Mouse (Mus musculus) hindbrain, embryonic 15.5 days (tissue): ENCODE measurements around the gene Khsrp. TPM values are rescaled to one million over a fixed set of nuclear protein-coding genes. Genes with fewer than 3 reads are reported as not detected.
A peak's percentile ranks its signal among the peaks of the same experiment; 100 is the strongest.

ENCODE experiments used
- ATAC-seq: fragments of 200-750 bp; cut with Nextera tagmentation; 2 replicates; pipeline ENCODE4 v1.8.0; 2017; ENCODE audit warnings: low read depth, moderate number of reproducible peaks, moderate TSS enrichment; ENCODE audit not compliant: low FRiP score
- H3K27ac ChIP-seq: fragments of 300-500 bp; sonication (generic); replicated peaks from 2 replicates; pipeline ENCODE4 v1.5.1; 2015; ENCODE audit warnings: mild to moderate bottlenecking, inconsistent platforms
- H3K27me3 ChIP-seq: fragments of 300-500 bp; sonication (generic); 2 replicates; pipeline ENCODE4 v1.6.1; 2015; ENCODE audit warnings: control low read depth, inconsistent platforms
- H3K36me3 ChIP-seq: fragments of 300-500 bp; sonication (generic); 2 replicates; pipeline ENCODE4 v1.6.1; 2015; ENCODE audit warnings: control low read depth, inconsistent platforms
- H3K4me1 ChIP-seq: fragments of 300-500 bp; sonication (generic); replicated peaks from 2 replicates; pipeline ENCODE4 v1.6.1; 2015; ENCODE audit warnings: control low read depth, inconsistent platforms
- H3K4me2 ChIP-seq: fragments of 300-500 bp; sonication (generic); 2 replicates; pipeline ENCODE4 v1.6.1; 2015; ENCODE audit warnings: moderate library complexity, mild to moderate bottlenecking, inconsistent platforms
- H3K4me3 ChIP-seq: fragments of 300-500 bp; sonication (generic); 2 replicates; pipeline ENCODE4 v1.5.1; 2015; ENCODE audit warnings: mild to moderate bottlenecking, inconsistent platforms
- H3K9ac ChIP-seq: fragments of 300-500 bp; sonication (generic); 2 replicates; pipeline ENCODE4 v1.6.1; 2015; ENCODE audit warnings: inconsistent platforms
- H3K9me3 ChIP-seq: fragments of 300-500 bp; sonication (generic); 2 replicates; pipeline ENCODE4 v1.6.1; 2016; ENCODE audit warnings: control low read depth, inconsistent platforms
- WGBS: fragments of 180-500 bp; shearing (Covaris S2); methylation state at CpG from one replicate; pipeline ENCODE4 v1.1.7; 2015; 5-methylcytosine and 5-hydroxymethylcytosine counted together
- polyA plus RNA-seq: library from polyadenylated mRNA; unstranded; fragments of >200 nt; fragmentation: Nextera tagmentation; extraction: Ambion mirVana; gene quantifications from 2 replicates; pipeline ENCODE4 v1.2.1, GENCODE M21; 2015

Khsrp gene
- polyA plus RNA-seq, 1 experiment from 2014 or later: 31.2 TPM

- peaks cover 44% of the 10 kb centered on the region for H3K36me3 ChIP-seq
- H3K27me3 ChIP-seq: no peaks in the 10 kb centered on the region
- no peak for ATAC-seq
- no peak overlapping the region for H3K4me3 ChIP-seq
- H3K9me3 ChIP-seq: no peaks in the 10 kb centered on the region
- WGBS: 89% methylated on average over 5 of the region's 5 CpGs
- H3K27ac ChIP-seq: no peak overlapping the region
- no peaks in the 10 kb centered on the region for H3K4me1 ChIP-seq
- no peak overlapping the region for H3K9ac ChIP-seq
- no peak overlapping the region for H3K4me2 ChIP-seq
Observed at GRCm38 (mm10) chr17:57020960-57021359, 10.4 kb downstream of the Khsrp start.

- 89% methylated on average over 2 of the region's 2 CpGs for WGBS
Observed at GRCm38 (mm10) chr17:57019693-57020092, 11.6 kb downstream of the Khsrp start.

GRCm38 (mm10) chr17:57012245-57012795 is 19.0 kb downstream of the Khsrp start:
- Histone ChIP-seq H3K36me3 (peaks cover 14% of the 10 kb centered on the region), H3K27ac (peak overlapping the region; percentile 96), H3K9ac (peak overlapping the region; percentile 77; the same call in 1 of the 2 replicates), H3K27me3 (no peaks in the 10 kb centered on the region), H3K4me1 (peaks cover 21% of the 10 kb centered on the region), H3K9me3 (no peaks in the 10 kb centered on the region), H3K4me2 (peak overlapping the region; percentile 75), H3K4me3 (peak overlapping the region; percentile 63)
- no peak for ATAC-seq
- WGBS: 74% methylated on average over 13 of the region's 13 CpGs

More at GRCm38 (mm10) chr17:57019693-57020092, 11.6 kb downstream of the Khsrp start:
- H3K4me3 ChIP-seq: no peak overlapping the region
- no peaks in the 10 kb centered on the region for H3K27me3 ChIP-seq
- ATAC-seq: no peak
- H3K9ac ChIP-seq: no peak overlapping the region
- H3K4me2 ChIP-seq: no peak overlapping the region
- H3K4me1 ChIP-seq: no peaks in the 10 kb centered on the region
- no peaks in the 10 kb centered on the region for H3K9me3 ChIP-seq
- peaks cover 31% of the 10 kb centered on the region for H3K36me3 ChIP-seq
- H3K27ac ChIP-seq: no peak overlapping the region

- peak; percentile 94 for ATAC-seq
- WGBS: under 1% methylated on average over 51 of the region's 51 CpGs
- Histone ChIP-seq H3K27ac (peak within 1 kb of the TSS; percentile 96), H3K36me3 (peaks cover 22% of the 10 kb centered on the region), H3K27me3 (no peaks in the 10 kb centered on the region), H3K4me2 (peak within 1 kb of the TSS; percentile 87), H3K9ac (peak within 1 kb of the TSS; percentile 77), H3K4me1 (peaks cover 21% of the 10 kb centered on the region), H3K4me3 (peak within 1 kb of the TSS; percentile 63), H3K9me3 (no peaks in the 10 kb centered on the region)
Observed at GRCm38 (mm10) chr17:57011236-57012141, 19.8 kb downstream of the Khsrp start, which contains the start of the genes Gtf2f1 and Gm17949. Gene Gtf2f1, minus strand, starts transcription at chr17:57011288. Gene Gm17949, plus strand, starts transcription at chr17:57011469.

GRCm38 (mm10) chr17:57010911-57011235 is 20.4 kb downstream of the Khsrp start:
- peak overlapping the region; percentile 77 for H3K27ac ChIP-seq
- peaks cover 27% of the 10 kb centered on the region for H3K36me3 ChIP-seq
- ATAC-seq: peak; percentile 57
- no peaks in the 10 kb centered on the region for H3K27me3 ChIP-seq
- peak overlapping the region; percentile 63 for H3K4me3 ChIP-seq
- peaks cover 21% of the 10 kb centered on the region for H3K4me1 ChIP-seq
- peak overlapping the region; percentile 87 for H3K4me2 ChIP-seq
- WGBS: under 1% methylated on average over 19 of the region's 19 CpGs
- H3K9ac ChIP-seq: peak overlapping the region; percentile 66
- no peaks in the 10 kb centered on the region for H3K9me3 ChIP-seq

- H3K4me2 ChIP-seq: no peak overlapping the region
- 93% methylated on average over 13 of the region's 13 CpGs for WGBS
- peaks cover 18% of the 10 kb centered on the region for H3K4me1 ChIP-seq
- H3K27ac ChIP-seq: no peak overlapping the region
- no peak overlapping the region for H3K9ac ChIP-seq
- ATAC-seq: no peak
- H3K4me3 ChIP-seq: no peak overlapping the region
- peaks cover 61% of the 10 kb centered on the region for H3K36me3 ChIP-seq
- no peaks in the 10 kb centered on the region for H3K9me3 ChIP-seq
- H3K27me3 ChIP-seq: no peaks in the 10 kb centered on the region
Observed at GRCm38 (mm10) chr17:57007137-57007905, 24.0 kb downstream of the Khsrp start.

- Histone ChIP-seq H3K4me2 (no peak overlapping the region), H3K9me3 (no peaks in the 10 kb centered on the region), H3K27ac (no peak overlapping the region), H3K4me1 (no peaks in the 10 kb centered on the region), H3K9ac (no peak overlapping the region), H3K27me3 (no peaks in the 10 kb centered on the region), H3K36me3 (peaks cover 64% of the 10 kb centered on the region), H3K4me3 (no peak overlapping the region)
- no peak for ATAC-seq
- WGBS: 95% methylated on average over 7 of the region's 7 CpGs
Observed at GRCm38 (mm10) chr17:57003994-57004393, 27.3 kb downstream of the Khsrp start.

- no peak overlapping the region for H3K9ac ChIP-seq
- no peak overlapping the region for H3K4me3 ChIP-seq
- H3K4me2 ChIP-seq: no peak overlapping the region
- H3K36me3 ChIP-seq: peaks cover 44% of the 10 kb centered on the region
- no peak for ATAC-seq
- WGBS: 79% methylated on average over 8 of the region's 8 CpGs
- no peak overlapping the region for H3K27ac ChIP-seq
- no peaks in the 10 kb centered on the region for H3K9me3 ChIP-seq
- peaks cover 16% of the 10 kb centered on the region for H3K4me1 ChIP-seq
- H3K27me3 ChIP-seq: no peaks in the 10 kb centered on the region
Observed at GRCm38 (mm10) chr17:57001228-57001627, 30.1 kb downstream of the Khsrp start.

GRCm38 (mm10) chr17:56999968-57000609 is 31.2 kb downstream of the Khsrp start, which contains the start of gene Pspn:
Gene Pspn, minus strand, starts transcription at chr17:57000018.
- H3K4me3 ChIP-seq: no peak within 1 kb of the TSS
- H3K4me1 ChIP-seq: peaks cover 16% of the 10 kb centered on the region
- no peak for ATAC-seq
- H3K9me3 ChIP-seq: no peaks in the 10 kb centered on the region
- WGBS: 83% methylated on average over 9 of the region's 9 CpGs
- H3K9ac ChIP-seq: no peak within 1 kb of the TSS
- peaks cover 46% of the 10 kb centered on the region for H3K36me3 ChIP-seq
- H3K27me3 ChIP-seq: no peaks in the 10 kb centered on the region
- no peak within 1 kb of the TSS for H3K27ac ChIP-seq
- H3K4me2 ChIP-seq: no peak within 1 kb of the TSS

GRCm38 (mm10) chr17:56999414-56999813 is 31.9 kb downstream of the Khsrp start:
- Histone ChIP-seq H3K4me3 (no peak overlapping the region), H3K9ac (no peak overlapping the region), H3K4me2 (no peak overlapping the region), H3K4me1 (peaks cover 16% of the 10 kb centered on the region), H3K9me3 (no peaks in the 10 kb centered on the region), H3K27ac (no peak overlapping the region), H3K36me3 (peaks cover 44% of the 10 kb centered on the region), H3K27me3 (no peaks in the 10 kb centered on the region)
- 95% methylated on average over 9 of the region's 9 CpGs for WGBS
- no peak for ATAC-seq

GRCm38 (mm10) chr17:56997029-56997667 is 34.2 kb downstream of the Khsrp start, which contains the start of gene Alkbh7:
Gene Alkbh7, plus strand, starts transcription at chr17:56997339.
- Histone ChIP-seq H3K9ac (peak within 1 kb of the TSS; percentile 67), H3K4me1 (peaks cover 21% of the 10 kb centered on the region), H3K27ac (peak within 1 kb of the TSS; percentile 85), H3K4me3 (peak within 1 kb of the TSS; percentile 90), H3K36me3 (peaks cover 45% of the 10 kb centered on the region), H3K9me3 (no peaks in the 10 kb centered on the region), H3K4me2 (peak within 1 kb of the TSS; percentile 78), H3K27me3 (no peaks in the 10 kb centered on the region)
- under 1% methylated on average over 38 of the region's 38 CpGs for WGBS
- peak; percentile 97 for ATAC-seq
